ENCODE assay signal across 25 mouse cellular contexts in the genomic region with DNA sequence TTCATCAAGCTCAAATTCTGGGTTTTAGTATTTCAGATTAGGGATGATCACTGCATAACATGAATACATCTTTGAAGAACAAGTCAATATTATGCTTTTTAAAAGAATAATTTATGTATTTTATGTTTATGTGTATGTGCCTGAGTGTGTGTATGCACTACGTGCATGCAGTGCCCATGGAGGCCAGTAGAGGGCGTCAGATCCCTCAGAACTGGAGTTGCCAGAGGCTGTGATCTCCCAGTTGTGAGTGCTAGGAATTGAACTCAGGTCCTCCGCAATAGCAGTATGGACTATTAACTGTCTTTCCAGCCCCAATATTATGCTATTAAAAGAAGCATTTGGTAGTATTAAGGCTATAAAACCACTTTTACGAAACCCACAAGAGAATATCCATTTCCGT. TPM values are rescaled to one million over a fixed set of nuclear protein-coding genes. Genes with fewer than 3 reads are reported as not detected.
DNase-seq lines count a peak whose midpoint lies in the region; ATAC-seq and TF ChIP-seq lines count a peak whose summit lies in the region.
"Had no signal": no experiment of that assay in that cellular context is flagged by ENCODE, and none has a peak within 500 bp of the region (broad histone marks: within the 10 kb centered on the region; RNA-seq: fewer than 3 reads in every experiment).

No protein-coding gene starts in this region.

- no peak for DNase-seq in heart, adult 2 months
- no peak for DNase-seq in heart, postnatal 25 days (ENCODE audit: low spot score)
- no peak for DNase-seq in liver, postnatal 0 days
- DNase-seq in brain, embryonic 14.5 days (ENCODE audit: low read depth) = no peak
- no peak for DNase-seq in lung, postnatal 4 days
- DNase-seq: adrenal gland, postnatal 25 days; cerebellum, adult 18-20 months; gastrocnemius, postnatal 14 days; kidney, adult 8-10 months; kidney, postnatal 36 days; lung, adult 18-20 months; right cerebral cortex, adult 18-20 months; thymus, adult 2 months had no signal

- H3K4me3 ChIP-seq in heart, adult 2 months = no peak overlapping the region
- no peak overlapping the region for H3K4me3 ChIP-seq in liver, postnatal 0 days (ENCODE audit: low read depth, low read length)
- H3K4me3 ChIP-seq in liver, embryonic 12.5 days = no peak overlapping the region
- H3K4me3 ChIP-seq in ES-Bruce4 (ENCODE audit: low read depth, low read length) = no peak overlapping the region
- H3K4me3 ChIP-seq: forebrain, embryonic 12.5 days; heart, embryonic 15.5 days; hindbrain, embryonic 10.5 days; limb, embryonic 12.5 days; neural tube, embryonic 13.5 days had no signal

- intact Hi-C loops in heart, adult 2 months (cut with DNase I) = no loop called here
- intact Hi-C loops in heart, postnatal 25 days (cut with DNase I) = no loop called here

- ATAC-seq in liver, postnatal 0 days = no peak
- no peak for ATAC-seq in liver, embryonic 12.5 days

- H3K9ac ChIP-seq in heart, adult 2 months (ENCODE audit: low read depth, low read length) = no peak overlapping the region
- H3K9ac ChIP-seq in liver, postnatal 0 days (replicated peaks) = no peak overlapping the region
- H3K9ac ChIP-seq in liver, embryonic 12.5 days = no peak overlapping the region
- H3K9ac ChIP-seq in ES-Bruce4 (ENCODE audit: low read depth, poor library complexity, severe bottlenecking) = no peak overlapping the region
- H3K9ac ChIP-seq: forebrain, embryonic 12.5 days; heart, embryonic 15.5 days; limb, embryonic 12.5 days; neural tube, embryonic 13.5 days had no signal

- 84% methylated on average over 5 of the region's 5 CpGs for WGBS in heart, adult 2 months
- 83% methylated on average over 5 of the region's 5 CpGs for WGBS in liver, postnatal 0 days (ENCODE audit: insufficient replicate concordance)
- WGBS in liver, embryonic 12.5 days (ENCODE audit: insufficient replicate concordance) = 64% methylated on average over 5 of the region's 5 CpGs

- no peak overlapping the region for H3K27ac ChIP-seq in heart, adult 2 months
- no peak overlapping the region for H3K27ac ChIP-seq in liver, postnatal 0 days (ENCODE audit: low read depth)
- H3K27ac ChIP-seq in liver, embryonic 12.5 days = no peak overlapping the region
- H3K27ac ChIP-seq in ES-Bruce4 (ENCODE audit: insufficient read depth, low read length) = no peak overlapping the region
- H3K27ac ChIP-seq: forebrain, embryonic 12.5 days; heart, embryonic 15.5 days; hindbrain, embryonic 10.5 days; limb, embryonic 12.5 days; neural tube, embryonic 13.5 days had no signal

- no peak for TF ChIP-seq EP300 in heart, adult 2 months (IDR thresholded peaks at IDR 0.05; ENCODE audit: insufficient read depth, low read depth, low read length)
- no peak for TF ChIP-seq EP300 in liver, postnatal 0 days (IDR thresholded peaks at IDR 0.05; ENCODE audit: low read depth)
- no peak for TF ChIP-seq EP300 in ES-Bruce4 (IDR thresholded peaks at IDR 0.05; ENCODE audit: insufficient read depth, low read depth, low read length)

- no peaks in the 10 kb centered on the region for H3K36me3 ChIP-seq in heart, adult 2 months (ENCODE audit: control insufficient read depth, insufficient read depth, low read length)
- no peaks in the 10 kb centered on the region for H3K36me3 ChIP-seq in liver, postnatal 0 days (replicated peaks; ENCODE audit: insufficient read depth, low read length)
- H3K36me3 ChIP-seq in liver, embryonic 12.5 days = no peaks in the 10 kb centered on the region
- no peaks in the 10 kb centered on the region for H3K36me3 ChIP-seq in ES-Bruce4 (ENCODE audit: control insufficient read depth, insufficient read depth, low read length, poor library complexity, severe bottlenecking)
- H3K36me3 ChIP-seq: forebrain, embryonic 12.5 days; heart, embryonic 15.5 days; hindbrain, embryonic 10.5 days; limb, embryonic 12.5 days; neural tube, embryonic 13.5 days had no signal

- H3K4me2 ChIP-seq in liver, postnatal 0 days (ENCODE audit: low read depth, low read length) = no peak overlapping the region
- no peak overlapping the region for H3K4me2 ChIP-seq in liver, embryonic 12.5 days
- H3K4me2 ChIP-seq: forebrain, embryonic 12.5 days; heart, embryonic 15.5 days; limb, embryonic 12.5 days; neural tube, embryonic 13.5 days had no signal

- H3K9me3 ChIP-seq in liver, postnatal 0 days (ENCODE audit: low read length) = peaks cover 2% of the 10 kb centered on the region; the same call in 1 of the 2 replicates
- no peaks in the 10 kb centered on the region for H3K9me3 ChIP-seq in liver, embryonic 12.5 days (replicated peaks)
- no peaks in the 10 kb centered on the region for H3K9me3 ChIP-seq in ES-Bruce4 (replicated peaks; ENCODE audit: control insufficient read depth, insufficient read depth, low read length, poor library complexity, severe bottlenecking)
- H3K9me3 ChIP-seq: forebrain, embryonic 12.5 days; heart, embryonic 15.5 days; hindbrain, embryonic 10.5 days; limb, embryonic 12.5 days had no signal

- no peaks in the 10 kb centered on the region for H3K4me1 ChIP-seq in heart, adult 2 months (ENCODE audit: control insufficient read depth, insufficient read depth, low read length)
- H3K4me1 ChIP-seq in liver, postnatal 0 days (ENCODE audit: insufficient read depth) = no peaks in the 10 kb centered on the region
- H3K4me1 ChIP-seq in liver, embryonic 12.5 days = peaks cover 5% of the 10 kb centered on the region; the same call in 1 of the 2 replicates
- H3K4me1 ChIP-seq in ES-Bruce4 (ENCODE audit: control insufficient read depth, insufficient read depth, low read length) = no peaks in the 10 kb centered on the region
- H3K4me1 ChIP-seq: forebrain, embryonic 12.5 days; limb, embryonic 12.5 days had no signal

- TF ChIP-seq POLR2A in heart, adult 2 months (IDR thresholded peaks at IDR 0.05; ENCODE audit: insufficient read depth, low read depth, low read length) = no peak
- no peak for TF ChIP-seq POLR2A in ES-Bruce4 (IDR thresholded peaks at IDR 0.05; ENCODE audit: insufficient read depth, low read length)
- TF ChIP-seq POLR2A in brain, embryonic 14.5 days (IDR thresholded peaks at IDR 0.05; ENCODE audit: borderline replicate concordance, extremely low read depth, insufficient read depth, insufficient read length, poor library complexity, severe bottlenecking) = no peak

- H3K27me3 ChIP-seq in heart, adult 2 months (ENCODE audit: control insufficient read depth, insufficient read depth, low read length) = no peaks in the 10 kb centered on the region
- no peaks in the 10 kb centered on the region for H3K27me3 ChIP-seq in liver, postnatal 0 days (ENCODE audit: insufficient read depth, low read length)
- H3K27me3 ChIP-seq in liver, embryonic 12.5 days (replicated peaks) = peaks cover 21% of the 10 kb centered on the region
- H3K27me3 ChIP-seq in ES-Bruce4 (ENCODE audit: control insufficient read depth, insufficient read depth, low read length, poor library complexity, severe bottlenecking) = no peaks in the 10 kb centered on the region

- TF ChIP-seq CTCF in heart, adult 2 months (IDR thresholded peaks at IDR 0.05) = peak; percentile 26
- TF ChIP-seq CTCF in liver, postnatal 0 days (IDR thresholded peaks at IDR 0.05; ENCODE audit: low read depth) = peak; percentile 36; the same call in 1 of the 2 replicates
- peak; percentile 35 for TF ChIP-seq CTCF in ES-Bruce4 (IDR thresholded peaks at IDR 0.05; ENCODE audit: low read depth, low read length)
- TF ChIP-seq CTCF in brain, embryonic 14.5 days (IDR thresholded peaks at IDR 0.05; ENCODE audit: borderline replicate concordance, extremely low read depth, insufficient read depth, insufficient read length) = peak; percentile 28; the same call in 1 of the 2 replicates

- H3K79me2 ChIP-seq in heart, adult 2 months (replicated peaks; ENCODE audit: control insufficient read depth, insufficient read depth, low read length) = no peaks in the 10 kb centered on the region

RNA-seq across cellular contexts. Expression of a gene that starts 5.4 kb away (rescaled TPM):
- total RNA-seq in heart, adult 2 months (2021) = not detected
- not detected in 2 replicates for polyA plus RNA-seq in heart, adult 2 months (2012; rRNA removed)
- not detected for total RNA-seq in heart, postnatal 25 days (2021)
- polyA plus RNA-seq in liver, postnatal 0 days (2015; fragmentation: Nextera tagmentation; extraction: Ambion mirVana) = 35.9 and 38.6 TPM in 2 replicates
- polyA plus RNA-seq in liver, embryonic 12.5 days (2016; fragmentation: Nextera tagmentation; extraction: Ambion mirVana) = 0.21 TPM in 1 of 2 replicates, not detected in the other
- polyA plus RNA-seq in ES-Bruce4 (2011; ENCODE audit: insufficient read depth, insufficient read length, low read depth, missing spikeins) = not detected in 2 replicates
- polyA plus RNA-seq in brain, embryonic 14.5 days (2012; rRNA removed) = not detected in 2 replicates
- total RNA-seq: gastrocnemius, postnatal 14 days; heart, adult 8-10 months; layer of hippocampus, postnatal 10 days; left cerebral cortex, postnatal 10 days had no signal
- polyA plus RNA-seq: forebrain, embryonic 12.5 days; frontal cortex, adult 2 months; heart, embryonic 15.5 days; hindbrain, embryonic 10.5 days; limb, embryonic 12.5 days; neural tube, embryonic 13.5 days; urinary bladder, adult 2 months had no signal

RNA-seq across cellular contexts. Expression of a gene that starts 20.6 kb away (rescaled TPM):
- not detected for total RNA-seq in heart, adult 2 months (2021)
- polyA plus RNA-seq in heart, adult 2 months (2012; rRNA removed) = not detected in 2 replicates
- total RNA-seq in heart, postnatal 25 days (2021) = not detected
- polyA plus RNA-seq in liver, postnatal 0 days (2015; fragmentation: Nextera tagmentation; extraction: Ambion mirVana) = not detected in 2 replicates
- not detected in 2 replicates for polyA plus RNA-seq in liver, embryonic 12.5 days (2016; fragmentation: Nextera tagmentation; extraction: Ambion mirVana)
- 0.70 and 1.1 TPM in 2 replicates for polyA plus RNA-seq in ES-Bruce4 (2011; ENCODE audit: insufficient read depth, insufficient read length, low read depth, missing spikeins)
- polyA plus RNA-seq in brain, embryonic 14.5 days (2012; rRNA removed) = not detected in 2 replicates
- total RNA-seq: adrenal gland, postnatal 25 days; gastrocnemius, postnatal 14 days; heart, adult 8-10 months; layer of hippocampus, postnatal 10 days; left cerebral cortex, postnatal 10 days had no signal
- polyA plus RNA-seq: forebrain, embryonic 12.5 days; heart, embryonic 15.5 days; hindbrain, embryonic 10.5 days; limb, embryonic 12.5 days; neural tube, embryonic 13.5 days; urinary bladder, adult 2 months had no signal

RNA-seq across cellular contexts. Expression of a gene that starts 57.9 kb away (rescaled TPM):
- not detected for total RNA-seq in heart, adult 2 months (2021)
- polyA plus RNA-seq in heart, adult 2 months (2012; rRNA removed) = not detected in 2 replicates
- not detected for total RNA-seq in heart, postnatal 25 days (2021)
- not detected in 2 replicates for polyA plus RNA-seq in liver, postnatal 0 days (2015; fragmentation: Nextera tagmentation; extraction: Ambion mirVana)
- polyA plus RNA-seq in liver, embryonic 12.5 days (2016; fragmentation: Nextera tagmentation; extraction: Ambion mirVana) = 0.06 and 0.25 TPM in 2 replicates
- polyA plus RNA-seq in ES-Bruce4 (2011; ENCODE audit: insufficient read depth, insufficient read length, low read depth, missing spikeins) = not detected in 2 replicates
- polyA plus RNA-seq in brain, embryonic 14.5 days (2012; rRNA removed) = not detected in 2 replicates
- total RNA-seq: adrenal gland, postnatal 25 days; gastrocnemius, postnatal 14 days; heart, adult 8-10 months; layer of hippocampus, postnatal 10 days; left cerebral cortex, postnatal 10 days had no signal
- polyA plus RNA-seq: forebrain, embryonic 12.5 days; frontal cortex, adult 2 months; heart, embryonic 15.5 days; hindbrain, embryonic 10.5 days; limb, embryonic 12.5 days; neural tube, embryonic 13.5 days; thymus, adult 2 months; urinary bladder, adult 2 months had no signal

Comparison
In these comparisons a context has a peak if more than half of its experiments do, and no peak if none do; other contexts are left out.
1. RNA of a gene that starts 5.4 kb away (polyA plus RNA-seq): 35.9 to 38.6 TPM in liver, postnatal 0 days; 0.21 TPM in liver, embryonic 12.5 days, not detected in heart, adult 2 months, not detected in ES-Bruce4 and not detected in brain, embryonic 14.5 days; every median in the first group is over 10 times any median in the second.
2. Peak in every context shown above with its lines, with median percentiles within 50 percentile points of each other: CTCF ChIP-seq.